ENCODE assay signal across 8 mouse cellular contexts in the genomic region with DNA sequence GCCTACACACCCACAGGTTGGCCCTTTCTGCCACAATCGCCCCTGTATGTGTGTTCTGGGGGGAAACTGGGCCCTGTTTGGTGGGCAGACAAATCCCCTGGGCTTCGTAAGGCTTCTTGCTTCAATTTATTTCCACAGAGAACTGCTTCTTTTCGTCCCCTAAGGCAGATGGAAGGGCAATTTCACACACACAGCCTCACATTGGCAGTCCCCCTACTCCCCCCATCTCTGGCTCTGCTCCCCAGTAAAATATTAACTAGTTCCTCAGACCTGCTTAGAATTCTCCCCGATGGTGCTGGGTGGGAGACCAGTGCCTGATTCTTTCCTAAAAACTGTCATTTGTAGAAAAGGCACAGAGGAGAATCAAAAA. TPM values are rescaled to one million over a fixed set of nuclear protein-coding genes. Genes with fewer than 3 reads are reported as not detected.
A peak's percentile ranks its signal among the peaks of the same experiment; 100 is the strongest.
DNase-seq lines count a peak whose midpoint lies in the region; ATAC-seq and TF ChIP-seq lines count a peak whose summit lies in the region.

No protein-coding gene starts in this region.

- no peaks in the 10 kb centered on the region for H3K9me3 ChIP-seq in ES-E14 (ENCODE audit: control insufficient read depth, insufficient read depth, low read depth, low read length)
- H3K9me3 ChIP-seq in hindbrain, embryonic 15.5 days: no peaks in the 10 kb centered on the region
- no peaks in the 10 kb centered on the region for H3K9me3 ChIP-seq in liver, embryonic 15.5 days (replicated peaks)

- H3K36me3 ChIP-seq in ES-E14 (ENCODE audit: control insufficient read depth, insufficient read depth, low read length, poor library complexity, severe bottlenecking): peaks cover 2% of the 10 kb centered on the region; the same call in 1 of the 2 replicates
- H3K36me3 ChIP-seq in hindbrain, embryonic 15.5 days: no peaks in the 10 kb centered on the region
- H3K36me3 ChIP-seq in liver, embryonic 15.5 days (replicated peaks): peaks cover 11% of the 10 kb centered on the region

- no peak for ATAC-seq in hindbrain, embryonic 15.5 days (ENCODE audit: low FRiP score, low read depth)
- no peak for ATAC-seq in liver, embryonic 15.5 days (ENCODE audit: insufficient read depth)
- ATAC-seq in activated CD4-positive, CD25-positive, alpha-beta regulatory T cell, adult 4 months: no peak

- H3K9ac ChIP-seq in ES-E14 (ENCODE audit: insufficient read depth, low read depth, low read length, poor library complexity, severe bottlenecking): peak overlapping the region; percentile 80; the same call in 1 of the 2 replicates
- peak overlapping the region; percentile 65 for H3K9ac ChIP-seq in hindbrain, embryonic 15.5 days
- peak overlapping the region; percentile 87 for H3K9ac ChIP-seq in liver, embryonic 15.5 days

- peaks cover 21 to 34% of the 10 kb centered on the region in 2 experiments for H3K4me1 ChIP-seq in ES-E14 (ENCODE audit: control insufficient read depth in 2 of 2, insufficient read depth in 2 of 2, low read length in 2 of 2, poor library complexity in 1 of 2)
- H3K4me1 ChIP-seq in hindbrain, embryonic 15.5 days (replicated peaks): peaks cover 88% of the 10 kb centered on the region
- H3K4me1 ChIP-seq in liver, embryonic 15.5 days (replicated peaks): peaks cover 98% of the 10 kb centered on the region

- DNase-seq in cerebellum, postnatal 10 days: peak; percentile 55 to 57
- no peak for DNase-seq in cerebellum, postnatal 4 days (ENCODE audit: low spot score in 2 of 2)
- DNase-seq in ES-E14 (ENCODE audit: low read depth, low spot score): no peak
- DNase-seq in ovary, postnatal 36 days (ENCODE audit: low spot score): no peak
- no peak for DNase-seq in gastrocnemius, adult 18-20 months (ENCODE audit: low spot score)

- 15% methylated on average over 4 of the region's 4 CpGs for WGBS in hindbrain, embryonic 15.5 days
- 32% methylated on average over 4 of the region's 4 CpGs for WGBS in liver, embryonic 15.5 days (ENCODE audit: insufficient replicate concordance)

- no peaks in the 10 kb centered on the region for H3K27me3 ChIP-seq in hindbrain, embryonic 15.5 days
- no peaks in the 10 kb centered on the region for H3K27me3 ChIP-seq in liver, embryonic 15.5 days

- H3K4me2 ChIP-seq in hindbrain, embryonic 15.5 days: no peak overlapping the region
- H3K4me2 ChIP-seq in liver, embryonic 15.5 days: peak overlapping the region; percentile 96

- peak overlapping the region; percentile 49 to 57; a peak in 3 of 4 replicates for H3K4me3 ChIP-seq in ES-E14 (ENCODE audit: insufficient read depth in 1 of 2, low read depth in 1 of 2, low read length in 2 of 2, poor library complexity in 1 of 2, severe bottlenecking in 1 of 2)
- H3K4me3 ChIP-seq in hindbrain, embryonic 15.5 days: no peak overlapping the region
- H3K4me3 ChIP-seq in liver, embryonic 15.5 days (replicated peaks): no peak overlapping the region

- in situ Hi-C loops in ES-E14 (cut with MboI; ENCODE audit: low sequenced_read_pairs in 2 of 2, unreplicated experiment in 2 of 2): no loop called here

- H3K27ac ChIP-seq in ES-E14 (ENCODE audit: insufficient read depth, low read depth, low read length, poor library complexity, severe bottlenecking): peak overlapping the region; percentile 81
- peak overlapping the region; percentile 100 for H3K27ac ChIP-seq in hindbrain, embryonic 15.5 days (replicated peaks)
- H3K27ac ChIP-seq in liver, embryonic 15.5 days (replicated peaks): peak overlapping the region; percentile 100

TF ChIP-seq in ES-E14, 5 proteins besides CTCF, POLR2A, EP300 and RAD21:
- TF ChIP-seq MAFK (IDR thresholded peaks at IDR 0.05; ENCODE audit: insufficient read depth, low read depth, low read length) (no peak), HCFC1 (IDR thresholded peaks at IDR 0.05; ENCODE audit: borderline replicate concordance, insufficient read depth, low read length) (no peak), CHD2 (IDR thresholded peaks at IDR 0.05; ENCODE audit: low read depth, low read length) (no peak), ZC3H11A (IDR thresholded peaks at IDR 0.05; ENCODE audit: borderline replicate concordance, low read depth, low read length) (no peak), ZNF384 (IDR thresholded peaks at IDR 0.05; ENCODE audit: low read depth, low read length) (no peak)

RNA-seq across cellular contexts. Expression of a gene that starts 12.9 kb away (rescaled TPM):
- total RNA-seq in ES-E14 (2012; rRNA removed): 49.7 and 60.5 TPM in 2 replicates
- polyA plus RNA-seq in hindbrain, embryonic 15.5 days (2015; fragmentation: Nextera tagmentation; extraction: Ambion mirVana): 71.8 and 79.2 TPM in 2 replicates
- polyA plus RNA-seq in liver, embryonic 15.5 days (2015; fragmentation: Nextera tagmentation; extraction: Ambion mirVana): 19.1 and 24.6 TPM in 2 replicates
- total RNA-seq in gastrocnemius, adult 18-20 months (2021): 10 to 100 TPM; 16.4 to 17.2 TPM
- polyA plus RNA-seq in activated CD4-positive, CD25-positive, alpha-beta regulatory T cell, adult 4 months (2017; shearing (Covaris generic)): 10 to 100 TPM; 41.1 to 48.5 TPM

Comparison
In these comparisons a context has a peak if more than half of its experiments do, and no peak if none do; other contexts are left out.
1. DNase-seq: peak in cerebellum, postnatal 10 days (2 of 2); none in cerebellum, postnatal 4 days (0 of 2), ES-E14 (single experiment), ovary, postnatal 36 days (single experiment) and gastrocnemius, adult 18-20 months (single experiment).
2. H3K4me3 ChIP-seq: peak in ES-E14 (2 of 2); none in hindbrain, embryonic 15.5 days (single experiment) and liver, embryonic 15.5 days (single experiment).
3. Peak in every context shown above with its lines, with median percentiles within 50 percentile points of each other: H3K27ac ChIP-seq and H3K9ac ChIP-seq.